Mouse (Mus musculus) kidney, adult 11 months (tissue): ENCODE measurements around the gene Foxq1.

Source experiments
- DNase-seq: peaks from one replicate; pipeline ENCODE4 v3.0.0; 2022

The Foxq1 gene

DNA sequence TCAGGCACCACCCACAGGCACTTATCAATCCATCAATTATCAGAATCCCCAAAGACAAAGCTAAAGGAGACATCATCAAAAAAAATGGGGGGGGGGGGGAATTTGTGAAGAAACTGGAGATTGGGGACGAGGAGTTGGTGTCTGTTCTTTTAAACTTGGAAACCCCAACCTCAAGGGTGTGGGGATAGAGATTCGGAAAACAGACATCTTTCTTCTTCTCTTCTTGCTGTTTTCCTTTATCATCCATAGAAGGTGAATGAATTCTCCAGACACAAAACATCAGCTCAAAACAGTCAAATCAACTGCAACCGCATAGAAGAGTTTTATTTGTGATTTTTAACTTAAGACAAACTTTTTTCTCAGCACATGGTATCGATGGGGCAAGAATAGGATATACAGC lies at the start of gene Foxq1:
Gene Foxq1 (plus strand): TSS at position 301 of the 400 bp plus-strand sequence.
- no peak for DNase-seq

- DNase-seq: no peak
Observed at GRCm38 (mm10) chr13:31506494-31507167, 49.3 kb upstream of the Foxq1 start.

DNA sequence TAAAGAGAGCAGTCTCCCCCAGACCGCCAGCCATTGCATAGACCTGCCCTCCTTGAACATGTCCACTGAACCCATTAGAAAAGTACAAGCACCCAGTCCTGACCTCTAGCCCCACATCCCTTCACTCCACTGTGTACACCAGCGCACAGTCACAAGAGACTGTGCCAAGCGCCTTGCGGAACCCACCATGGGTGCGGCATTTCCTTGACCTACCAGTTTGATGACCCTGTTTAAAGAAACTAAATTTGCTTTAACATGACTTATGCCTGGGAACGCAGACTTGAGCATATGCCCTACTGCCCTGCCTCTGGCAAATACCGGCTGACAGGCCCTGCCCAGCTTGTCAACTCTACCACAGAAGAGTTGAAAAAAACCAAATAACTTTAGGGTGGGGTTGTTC lies 40.7 kb upstream of the Foxq1 start:
- DNase-seq: no peak

GRCm38 (mm10) chr13:31518411-31518886 lies 37.5 kb upstream of the Foxq1 start:
- DNase-seq: peak; percentile 65

GRCm38 (mm10) chr13:31518971-31519370 lies 37.0 kb upstream of the Foxq1 start:
- DNase-seq: no peak

DNA sequence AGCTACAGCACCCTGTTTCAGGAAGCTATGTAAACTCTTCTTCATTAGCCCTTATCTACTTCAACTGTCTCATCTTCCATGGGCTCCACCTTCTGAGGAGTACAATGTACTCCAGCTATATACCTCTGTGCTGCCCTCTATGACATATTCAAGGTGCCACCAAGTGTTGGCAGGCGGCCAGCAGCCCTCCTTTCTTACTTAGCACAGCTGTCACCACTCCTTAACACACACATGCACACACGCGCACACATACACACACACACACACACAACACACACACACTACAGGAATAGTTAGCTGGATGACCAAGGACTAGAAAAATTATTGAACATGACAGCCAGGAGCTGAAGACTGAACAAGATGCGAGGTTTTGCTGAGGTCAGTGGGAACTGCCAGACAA lies 31.0 kb upstream of the Foxq1 start:
- no peak for DNase-seq

- no peak for DNase-seq
Observed at GRCm38 (mm10) chr13:31531186-31531585, 24.7 kb upstream of the Foxq1 start.

GRCm38 (mm10) chr13:31531651-31532061 lies 24.3 kb upstream of the Foxq1 start:
- DNase-seq: no peak

- no peak for DNase-seq
Observed at GRCm38 (mm10) chr13:31534726-31535125, 21.2 kb upstream of the Foxq1 start.

GRCm38 (mm10) chr13:31543021-31543420 lies 12.9 kb upstream of the Foxq1 start:
- peak; percentile 26 for DNase-seq

- DNase-seq: no peak
Observed at GRCm38 (mm10) chr13:31546784-31547183, 9.2 kb upstream of the Foxq1 start.

DNA sequence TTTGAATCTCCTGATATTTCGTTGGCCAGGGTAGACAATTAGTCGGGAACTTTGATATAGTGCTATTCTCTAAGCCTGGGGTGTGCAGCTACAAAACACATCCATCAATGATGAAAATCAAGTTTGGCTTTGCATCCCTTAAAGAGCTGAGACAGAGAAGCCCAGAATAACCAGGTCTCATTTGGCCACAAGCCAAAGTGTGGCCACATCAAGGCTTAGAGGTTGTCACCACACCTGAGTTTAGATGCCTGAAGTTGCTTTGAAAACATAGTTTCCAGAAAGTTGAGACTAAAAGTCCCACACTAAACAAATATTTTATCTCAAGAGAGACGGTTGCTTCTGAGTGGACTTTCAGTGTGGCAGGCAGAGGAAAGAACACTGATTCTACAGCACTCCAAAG lies 8.7 kb upstream of the Foxq1 start:
- no peak for DNase-seq

GRCm38 (mm10) chr13:31547610-31548009 lies 8.3 kb upstream of the Foxq1 start:
- no peak for DNase-seq

- DNase-seq: no peak
Observed at GRCm38 (mm10) chr13:31556964-31557767, 1.2 kb downstream of the Foxq1 start.

DNA sequence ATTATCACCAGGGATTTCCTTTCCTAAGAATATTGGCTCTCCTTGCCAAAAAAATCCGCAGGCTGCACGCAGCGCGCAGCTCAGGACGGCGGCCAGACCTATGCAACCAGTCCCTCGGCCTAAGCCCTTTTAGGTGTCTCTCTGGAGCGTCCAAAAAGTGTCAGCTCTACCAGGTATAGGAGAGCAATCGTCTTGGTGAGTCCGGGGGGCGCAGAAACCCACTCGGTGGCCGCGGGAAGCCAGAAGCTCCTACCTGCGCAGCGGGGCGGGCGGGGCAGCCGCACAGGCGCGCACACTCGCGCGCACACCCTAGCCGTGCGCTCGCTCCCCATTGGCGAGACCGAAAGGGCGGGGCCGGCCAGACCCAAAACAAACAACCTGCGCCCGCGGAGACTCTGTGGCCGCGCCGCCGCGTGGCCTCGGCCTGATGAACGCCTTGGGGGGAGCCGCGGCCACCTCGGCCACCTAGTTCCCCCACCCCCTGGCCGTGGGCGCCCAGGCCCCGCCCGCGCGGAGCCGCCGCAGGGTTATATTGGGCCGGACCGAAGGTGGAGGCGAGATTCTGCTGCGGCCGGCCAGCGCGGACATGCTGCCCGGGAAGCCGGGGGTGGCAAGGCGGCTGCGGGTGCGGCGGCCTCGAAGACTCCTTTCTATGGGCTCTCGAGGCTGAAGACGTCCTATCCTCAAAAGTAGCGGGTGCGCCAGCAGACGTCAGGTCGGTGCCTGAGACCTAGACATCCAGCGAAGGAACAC lies 2.0 kb downstream of the Foxq1 start:
- peak; percentile 88 for DNase-seq

DNA sequence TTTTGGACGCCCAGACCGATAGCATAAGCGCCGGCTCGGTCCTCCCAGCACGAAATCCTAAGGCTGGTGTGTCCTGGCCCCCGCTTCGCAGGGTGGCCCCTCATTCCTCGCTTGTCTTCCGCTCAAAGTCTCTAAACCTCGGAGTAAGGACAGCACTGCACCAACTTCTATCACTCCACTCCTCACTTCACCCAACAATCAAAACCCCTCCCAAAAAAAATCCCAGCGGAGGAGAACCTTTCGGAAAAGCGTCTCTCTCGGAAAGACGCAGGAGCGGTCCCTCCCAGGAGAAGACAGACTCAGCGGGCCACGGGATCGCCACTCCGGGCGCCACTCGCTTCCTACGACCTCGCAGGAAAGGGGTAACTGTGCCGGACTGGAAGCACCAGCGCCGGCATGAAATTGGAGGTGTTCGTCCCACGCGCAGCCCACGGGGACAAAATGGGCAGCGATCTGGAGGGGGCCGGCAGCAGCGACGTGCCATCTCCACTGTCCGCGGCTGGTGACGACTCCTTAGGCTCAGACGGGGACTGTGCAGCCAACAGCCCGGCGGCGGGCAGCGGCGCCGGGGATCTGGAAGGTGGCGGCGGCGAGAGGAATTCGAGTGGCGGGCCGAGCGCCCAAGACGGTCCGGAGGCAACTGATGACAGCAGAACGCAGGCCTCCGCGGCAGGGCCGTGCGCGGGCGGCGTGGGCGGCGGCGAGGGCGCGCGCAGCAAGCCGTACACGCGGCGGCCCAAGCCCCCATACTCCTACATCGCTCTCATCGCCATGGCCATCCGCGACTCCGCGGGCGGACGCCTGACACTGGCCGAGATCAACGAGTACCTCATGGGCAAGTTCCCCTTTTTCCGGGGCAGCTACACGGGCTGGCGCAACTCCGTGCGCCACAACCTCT lies 2.8 kb downstream of the Foxq1 start, which contains the start of gene A530084C06Rik:
Gene A530084C06Rik (minus strand): TSS at position 813 of the 898 bp plus-strand sequence.
- peak; percentile 29 for DNase-seq

DNA sequence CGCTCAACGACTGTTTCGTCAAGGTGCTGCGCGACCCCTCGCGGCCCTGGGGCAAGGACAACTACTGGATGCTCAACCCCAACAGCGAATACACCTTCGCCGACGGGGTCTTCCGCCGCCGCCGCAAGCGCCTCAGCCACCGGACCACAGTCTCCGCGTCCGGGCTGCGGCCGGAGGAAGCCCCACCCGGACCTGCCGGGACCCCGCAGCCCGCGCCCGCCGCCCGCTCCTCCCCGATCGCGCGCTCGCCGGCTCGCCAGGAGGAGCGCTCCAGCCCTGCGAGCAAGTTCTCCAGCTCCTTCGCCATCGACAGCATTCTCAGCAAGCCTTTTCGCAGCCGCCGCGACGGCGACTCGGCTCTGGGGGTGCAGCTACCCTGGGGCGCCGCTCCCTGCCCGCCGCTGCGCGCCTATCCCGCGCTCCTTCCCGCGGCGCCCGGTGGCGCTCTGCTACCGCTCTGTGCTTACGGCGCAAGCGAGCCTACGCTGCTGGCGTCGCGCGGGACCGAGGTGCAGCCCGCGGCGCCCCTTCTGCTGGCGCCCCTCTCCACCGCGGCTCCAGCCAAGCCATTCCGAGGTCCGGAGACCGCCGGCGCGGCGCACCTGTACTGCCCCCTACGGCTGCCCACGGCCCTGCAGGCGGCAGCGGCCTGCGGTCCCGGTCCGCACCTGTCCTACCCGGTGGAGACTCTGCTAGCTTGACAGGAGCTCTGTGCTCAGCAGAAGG lies 3.6 kb downstream of the Foxq1 start:
- DNase-seq: peak; percentile 70

- DNase-seq: no peak
Observed at GRCm38 (mm10) chr13:31564394-31564793, 8.5 kb downstream of the Foxq1 start.

DNA sequence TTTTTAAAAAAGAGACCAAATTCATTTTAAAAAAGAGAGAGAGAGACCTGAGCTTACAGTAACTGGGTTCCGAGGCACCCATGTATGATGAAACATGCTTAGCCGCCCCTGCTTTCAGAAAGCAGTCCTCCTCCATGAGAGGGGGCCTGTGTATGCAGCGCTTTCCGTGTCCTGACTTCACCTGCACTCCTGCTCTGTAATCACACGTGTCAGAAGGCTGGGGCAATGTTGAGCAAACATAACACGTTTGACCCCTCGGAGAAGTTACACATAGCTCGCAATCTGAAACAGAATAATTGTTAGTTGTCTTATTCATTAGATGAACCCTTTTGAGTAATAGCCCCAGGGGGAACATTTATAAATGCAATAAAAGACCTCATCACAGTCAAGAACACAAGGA lies 11.2 kb downstream of the Foxq1 start:
- no peak for DNase-seq

DNA sequence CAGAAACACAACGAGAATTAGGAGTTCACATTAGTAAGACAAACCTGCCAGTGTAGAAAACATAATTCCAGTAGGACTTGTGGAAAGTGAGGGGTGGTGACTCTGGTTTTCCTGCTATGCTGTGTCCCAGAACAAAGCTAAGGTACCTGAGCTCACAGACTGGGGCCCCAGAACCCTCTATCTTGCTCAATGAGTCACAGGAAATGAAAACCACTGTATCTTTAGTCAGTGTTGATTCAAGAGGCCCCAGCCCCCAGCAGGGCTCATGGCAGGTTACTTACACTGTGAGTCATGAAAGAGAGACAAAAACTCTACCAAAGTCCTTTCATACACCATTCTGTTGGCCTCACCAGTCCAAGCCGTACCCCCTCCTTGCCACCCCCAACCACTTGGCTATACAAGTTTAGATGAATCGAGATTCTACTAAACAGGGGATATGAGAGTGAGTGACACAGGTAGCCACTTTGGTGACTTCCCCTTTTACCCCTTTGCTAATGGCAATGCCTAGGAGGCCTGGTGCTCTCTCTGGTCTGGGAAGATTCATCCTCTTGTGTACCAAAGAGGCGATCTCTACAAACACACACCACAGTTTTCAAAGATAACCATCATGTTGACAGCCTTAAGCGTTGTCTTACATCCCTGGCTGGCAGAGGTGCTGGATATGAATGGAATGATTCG lies 11.8 kb downstream of the Foxq1 start:
- DNase-seq: no peak
